Mouse (Mus musculus) spleen, postnatal 14 days (tissue): ENCODE data around the gene Slc10a1.
A peak's percentile ranks its signal among the peaks of the same experiment; 100 is the strongest.
"Not testable (repeated sequence)": the region's sequence is repeated elsewhere in the genome, so short reads cannot be mapped to it uniquely, and the experiment has no call there.

ENCODE experiments used
- DNase-seq, 2 experiments: peaks; one replicate each; pipeline ENCODE4 v3.0.0; 2021 to 2022; ENCODE audit warnings: low spot score in 2 of 2

Slc10a1 gene

GRCm38 (mm10) chr12:80967918-80968317 lies 587 bp downstream of the Slc10a1 start:
- no peak for DNase-seq

GRCm38 (mm10) chr12:80966059-80966838 lies 2.3 kb downstream of the Slc10a1 start:
- no peak for DNase-seq

- no peak for DNase-seq
Observed at GRCm38 (mm10) chr12:80962566-80962965, 5.9 kb downstream of the Slc10a1 start.

GRCm38 (mm10) chr12:80957961-80958360 lies 10.5 kb downstream of the Slc10a1 start:
- no peak for DNase-seq

- DNase-seq = no peak
Observed at GRCm38 (mm10) chr12:80956039-80956438, 12.5 kb downstream of the Slc10a1 start.

- no peak for DNase-seq
Observed at GRCm38 (mm10) chr12:80952526-80952925, 16.0 kb downstream of the Slc10a1 start.

- DNase-seq = no peak
Observed at GRCm38 (mm10) chr12:80951640-80952219, 16.8 kb downstream of the Slc10a1 start.

GRCm38 (mm10) chr12:80949603-80950002 lies 18.9 kb downstream of the Slc10a1 start:
- not testable (repeated sequence) for DNase-seq

- DNase-seq = no peak
Observed at GRCm38 (mm10) chr12:80948202-80948601, 20.3 kb downstream of the Slc10a1 start.

GRCm38 (mm10) chr12:80945996-80946355 lies 22.5 kb downstream of the Slc10a1 start:
- DNase-seq = peak; percentile 92 to 96

GRCm38 (mm10) chr12:80945334-80945995 lies 23.0 kb downstream of the Slc10a1 start, which contains the start of gene Srsf5:
Srsf5 (plus strand) TSS chr12:80945504.
- peak; percentile 95 to 99 for DNase-seq

GRCm38 (mm10) chr12:80944963-80945333 lies 23.6 kb downstream of the Slc10a1 start:
- not testable (repeated sequence) for DNase-seq

- DNase-seq = no peak
Observed at GRCm38 (mm10) chr12:80944204-80944603, 24.3 kb downstream of the Slc10a1 start.

GRCm38 (mm10) chr12:80943395-80943794 lies 25.1 kb downstream of the Slc10a1 start:
- no peak for DNase-seq

GRCm38 (mm10) chr12:80941886-80942285 lies 26.6 kb downstream of the Slc10a1 start:
- DNase-seq = no peak

- no peak for DNase-seq
Observed at GRCm38 (mm10) chr12:80939165-80939564, 29.3 kb downstream of the Slc10a1 start.

- peak; percentile 32 to 50 for DNase-seq
Observed at GRCm38 (mm10) chr12:80938642-80939041, 29.9 kb downstream of the Slc10a1 start.

- no peak for DNase-seq
Observed at GRCm38 (mm10) chr12:80937331-80938029, 31.0 kb downstream of the Slc10a1 start.

GRCm38 (mm10) chr12:80936751-80937150 lies 31.8 kb downstream of the Slc10a1 start:
- no peak for DNase-seq

GRCm38 (mm10) chr12:80932865-80933264 lies 35.6 kb downstream of the Slc10a1 start:
- DNase-seq = no peak

GRCm38 (mm10) chr12:80931402-80932140 lies 36.9 kb downstream of the Slc10a1 start:
- no peak for DNase-seq
